Mouse (Mus musculus) layer of hippocampus, adult 9-10 months (tissue): Measurements from ENCODE around the gene Gm20388.

ENCODE experiments used
- DNase-seq: peaks from one replicate; pipeline ENCODE4 v3.0.0; 2022; ENCODE audit warnings: low spot score

The Gm20388 gene

GRCm38 (mm10) chr8:120418188-120418587 lies 507.5 kb downstream of the Gm20388 start:
- no peak for DNase-seq

- no peak for DNase-seq
Measured at GRCm38 (mm10) chr8:120419675-120420074, 509.0 kb downstream of the Gm20388 start.

- DNase-seq = no peak
Measured at GRCm38 (mm10) chr8:120420226-120420625, 509.6 kb downstream of the Gm20388 start.

- no peak for DNase-seq
Measured at GRCm38 (mm10) chr8:120421638-120422037, 511.0 kb downstream of the Gm20388 start.

- DNase-seq = no peak
Measured at GRCm38 (mm10) chr8:120422236-120422635, 511.6 kb downstream of the Gm20388 start.

- DNase-seq = no peak
Measured at GRCm38 (mm10) chr8:120423576-120423975, 512.9 kb downstream of the Gm20388 start.

- no peak for DNase-seq
Measured at GRCm38 (mm10) chr8:120424829-120425198, 514.2 kb downstream of the Gm20388 start.

GRCm38 (mm10) chr8:120425199-120425941 lies 514.7 kb downstream of the Gm20388 start:
- no peak for DNase-seq

- no peak for DNase-seq
Measured at GRCm38 (mm10) chr8:120426105-120426504, 515.5 kb downstream of the Gm20388 start.

- peak; percentile 64 for DNase-seq
Measured at GRCm38 (mm10) chr8:120426622-120427385, 516.2 kb downstream of the Gm20388 start.

GRCm38 (mm10) chr8:120428492-120428891 lies 517.9 kb downstream of the Gm20388 start:
- no peak for DNase-seq

GRCm38 (mm10) chr8:120429116-120429515 lies 518.5 kb downstream of the Gm20388 start:
- DNase-seq = no peak

- DNase-seq = no peak
Measured at GRCm38 (mm10) chr8:120431042-120431441, 520.4 kb downstream of the Gm20388 start.

- DNase-seq = no peak
Measured at GRCm38 (mm10) chr8:120432438-120432837, 521.8 kb downstream of the Gm20388 start.

GRCm38 (mm10) chr8:120433143-120433542 lies 522.5 kb downstream of the Gm20388 start:
- no peak for DNase-seq

- no peak for DNase-seq
Measured at GRCm38 (mm10) chr8:120433734-120434133, 523.1 kb downstream of the Gm20388 start.

GRCm38 (mm10) chr8:120435781-120436180 lies 525.1 kb downstream of the Gm20388 start:
- DNase-seq = no peak

- DNase-seq = no peak
Measured at GRCm38 (mm10) chr8:120436491-120437030, 525.9 kb downstream of the Gm20388 start.

GRCm38 (mm10) chr8:120437207-120437606 lies 526.6 kb downstream of the Gm20388 start:
- no peak for DNase-seq

- no peak for DNase-seq
Measured at GRCm38 (mm10) chr8:120437666-120438395, 527.2 kb downstream of the Gm20388 start.

GRCm38 (mm10) chr8:120439309-120439708 lies 528.7 kb downstream of the Gm20388 start:
- DNase-seq = peak; percentile 24

GRCm38 (mm10) chr8:120440739-120441138 lies 530.1 kb downstream of the Gm20388 start:
- no peak for DNase-seq
